Mouse (Mus musculus) ES-Bruce4 (cell line): ENCODE results near the gene Pde4d.
"Not testable (repeated sequence)": the region's sequence is repeated elsewhere in the genome, so short reads cannot be mapped to it uniquely, and the experiment has no call there.

Experiments used
- EP300 ChIP-seq: IDR thresholded peaks from 2 replicates; pipeline ENCODE4 v1.6.1; 2011; ENCODE audit warnings: low read depth, low read length; ENCODE audit not compliant: insufficient read depth
- POLR2A ChIP-seq: IDR thresholded peaks from one replicate; pipeline ENCODE4 v1.8.1; 2011; ENCODE audit warnings: low read length; ENCODE audit not compliant: insufficient read depth

GRCm38 (mm10) chr13:108797620-108798019, 347.9 kb downstream of the Pde4d start:
- TF ChIP-seq POLR2A, EP300: not testable (repeated sequence)
